Mouse (Mus musculus): ENCODE data around the gene Carmil3.

Gene Carmil3

GRCm38 (mm10) chr14:55495509-55496240, 5.2 kb downstream of the Carmil3 start:
- DNase-seq = no peak

DNA sequence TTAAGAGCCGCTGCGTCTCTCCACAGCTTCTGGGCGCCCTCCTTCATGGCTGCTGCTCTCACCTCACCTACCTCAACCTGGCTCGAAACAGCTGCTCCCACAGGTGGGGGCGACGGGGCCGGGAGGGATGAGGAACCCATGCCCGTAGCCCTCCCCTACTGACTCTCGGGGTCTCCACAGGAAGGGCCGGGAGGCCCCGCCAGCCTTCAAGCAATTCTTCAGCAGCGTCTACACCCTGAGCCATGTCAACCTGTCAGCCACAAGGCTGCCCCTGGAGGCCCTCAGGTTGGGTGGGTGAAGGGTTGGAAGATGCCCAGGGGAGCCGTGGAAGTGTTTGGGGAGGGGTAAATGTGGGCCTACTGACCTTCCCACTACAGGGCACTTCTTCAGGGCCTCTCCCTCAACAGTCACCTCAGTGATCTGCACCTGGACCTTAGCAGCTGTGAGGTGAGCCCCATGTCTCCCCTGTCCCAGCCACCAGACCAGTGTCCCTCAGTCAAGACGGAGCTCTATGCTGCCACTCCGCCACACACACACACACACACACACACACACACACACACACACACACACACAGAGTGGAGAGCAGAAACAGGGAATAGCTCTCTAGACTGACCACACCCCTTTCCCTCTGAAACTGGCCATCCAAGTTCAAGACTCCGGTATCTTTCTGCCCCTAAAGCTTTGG, 6.5 kb downstream of the Carmil3 start:
- no peak for DNase-seq

GRCm38 (mm10) chr14:55497449-55497821, 7.0 kb downstream of the Carmil3 start:
- DNase-seq = peak; percentile 86

DNA sequence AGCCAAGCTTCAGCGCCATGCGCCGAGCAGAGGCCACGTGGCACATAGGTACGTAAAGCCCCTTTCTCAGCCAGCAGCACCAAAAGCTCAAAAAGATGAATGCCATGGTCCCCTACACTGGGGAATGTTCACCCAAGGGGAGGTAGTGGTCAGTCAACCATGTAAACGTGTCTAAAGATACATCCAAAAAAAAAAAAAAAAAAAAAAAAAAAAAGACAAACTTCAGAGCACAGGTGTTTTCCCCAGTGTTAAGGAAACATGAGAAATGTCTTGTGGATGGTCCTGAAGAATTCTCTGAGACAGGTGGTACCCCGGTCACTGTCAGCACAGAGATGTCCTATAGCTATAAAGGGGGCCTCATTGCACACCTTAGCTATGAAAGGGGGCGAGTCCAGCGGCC, 15.2 kb downstream of the Carmil3 start:
- no peak for DNase-seq

DNA sequence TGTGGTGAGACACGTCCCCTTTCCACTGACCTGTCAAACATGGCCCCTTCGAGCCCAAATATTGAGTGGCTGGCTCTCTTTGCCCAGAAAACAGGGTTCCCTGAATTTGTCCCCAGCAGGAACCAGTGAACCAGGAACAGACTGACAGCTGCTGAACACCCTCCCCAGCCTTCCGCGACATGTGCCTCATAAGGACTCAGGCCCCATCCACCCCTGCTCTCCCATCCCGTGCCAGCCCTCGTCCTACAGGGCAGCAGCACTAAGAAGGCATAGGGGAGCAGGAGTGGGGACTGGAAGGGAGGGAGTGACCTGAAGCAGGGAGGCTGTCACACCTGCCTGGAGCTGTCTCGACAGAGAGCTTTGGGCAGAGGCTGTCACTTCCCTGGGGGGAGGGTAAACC, 17.4 kb downstream of the Carmil3 start:
- no peak for DNase-seq

DNA sequence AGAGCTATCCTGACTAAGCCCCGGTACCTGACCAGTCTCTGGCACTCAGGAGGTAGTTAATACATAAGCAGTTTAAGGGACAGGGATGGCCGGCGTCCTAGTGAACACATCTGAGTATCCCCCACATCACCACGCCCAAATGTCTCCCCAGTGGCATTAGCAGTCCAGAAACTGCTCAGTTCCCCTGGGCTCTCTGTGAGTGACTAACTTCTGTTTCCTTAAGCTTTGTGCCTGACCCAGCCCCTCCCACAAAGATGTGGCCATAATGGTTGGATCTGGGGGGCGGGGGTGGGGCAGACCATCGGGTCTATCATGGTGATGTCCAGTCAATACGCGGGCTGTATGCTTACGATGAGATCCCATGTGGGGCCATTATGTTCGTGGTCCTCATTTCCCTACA, 19.1 kb downstream of the Carmil3 start:
- no peak for DNase-seq

GRCm38 (mm10) chr14:55510125-55510731, 19.8 kb downstream of the Carmil3 start, which contains the start of gene Cpne6:
Cpne6 (plus strand) TSS chr14:55510445.
- DNase-seq = no peak

DNA sequence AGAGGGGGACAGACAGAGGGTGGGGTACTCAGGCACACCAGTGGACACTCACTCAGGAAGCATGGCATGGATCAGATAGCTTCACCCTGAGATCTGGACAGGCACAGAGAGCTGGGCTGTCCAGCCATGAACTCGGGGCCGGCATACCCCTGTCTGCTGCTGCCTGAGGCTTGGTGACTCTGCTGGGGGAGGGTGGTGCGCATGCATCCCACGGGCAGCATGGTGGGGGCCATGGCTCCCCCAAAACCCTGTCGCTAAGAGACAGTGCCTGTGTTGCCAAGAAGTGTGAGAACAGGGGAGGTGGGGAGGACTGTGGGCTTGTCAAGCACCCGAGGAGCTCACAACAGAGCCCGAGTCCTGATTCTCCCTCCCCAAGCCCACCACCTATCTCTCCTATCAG, 20.6 kb downstream of the Carmil3 start:
- no peak for DNase-seq

DNA sequence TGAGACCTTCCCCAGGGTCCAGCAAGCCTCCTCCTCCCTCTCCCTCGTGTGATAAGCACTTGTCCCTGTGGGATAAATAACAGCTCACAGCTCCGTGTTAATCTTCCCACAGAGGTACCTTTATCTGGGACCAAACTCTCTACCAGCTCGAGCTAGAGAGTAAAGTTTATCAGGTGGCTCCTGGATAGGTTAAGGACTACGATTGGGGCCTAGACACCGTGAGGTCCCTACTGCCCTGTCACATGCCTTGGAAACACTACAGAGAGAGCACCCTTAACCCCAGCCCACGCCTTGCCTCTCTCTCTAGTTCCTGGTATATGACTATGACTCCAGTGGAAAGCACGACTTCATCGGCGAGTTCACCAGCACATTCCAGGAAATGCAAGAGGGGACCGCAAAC, 23.5 kb downstream of the Carmil3 start:
- no peak for DNase-seq

DNA sequence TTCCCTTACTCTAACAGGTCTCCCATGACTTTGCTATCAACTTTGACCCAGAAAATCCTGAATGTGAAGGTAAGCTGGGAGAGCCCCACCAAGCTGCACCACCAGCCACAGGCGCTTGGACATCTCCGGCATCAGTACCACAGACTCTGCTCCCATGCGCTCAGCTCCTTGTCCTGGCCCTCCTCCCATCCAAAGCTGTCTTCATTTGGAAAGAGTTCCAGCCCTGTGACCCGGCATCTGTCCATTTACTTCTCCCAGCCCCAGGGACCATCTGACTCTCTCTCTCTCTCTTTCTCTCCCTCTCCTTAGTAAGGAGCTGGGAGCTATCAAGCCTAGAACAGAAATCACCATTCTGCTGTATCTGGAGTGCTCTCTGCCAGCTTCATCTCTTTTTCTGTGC, 25.4 kb downstream of the Carmil3 start:
- DNase-seq = no peak

DNA sequence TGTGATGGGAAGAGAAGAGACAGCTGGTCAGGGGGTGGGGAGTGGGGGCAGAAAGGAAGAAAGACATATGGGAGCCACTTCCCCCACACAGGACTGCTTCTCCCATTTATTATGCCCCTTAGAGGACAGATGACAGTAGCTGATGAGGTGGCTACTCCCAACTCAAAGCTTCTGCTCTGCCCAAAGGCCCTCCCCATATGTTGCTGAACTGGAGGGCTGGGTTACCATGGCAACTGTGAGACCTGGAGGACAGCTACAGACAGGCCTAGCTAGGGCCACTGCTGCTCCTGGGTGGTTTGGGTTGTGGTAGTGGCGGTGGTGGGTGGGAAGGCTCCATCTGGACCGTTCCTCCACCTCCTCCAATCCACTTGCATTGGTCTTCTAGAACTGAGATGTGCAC, 28.4 kb downstream of the Carmil3 start:
- DNase-seq = no peak

GRCm38 (mm10) chr14:55519604-55520003, 29.2 kb downstream of the Carmil3 start:
- no peak for DNase-seq

- peak; percentile 18 for DNase-seq
Observed at GRCm38 (mm10) chr14:55520451-55521361, 30.3 kb downstream of the Carmil3 start.

- no peak for DNase-seq
Observed at GRCm38 (mm10) chr14:55524062-55524461, 33.6 kb downstream of the Carmil3 start.

- DNase-seq = no peak
Observed at GRCm38 (mm10) chr14:55524785-55525184, 34.3 kb downstream of the Carmil3 start, which contains the start of gene Nrl. Nrl (minus strand) TSS chr14:55524981.

GRCm38 (mm10) chr14:55526674-55527073, 36.2 kb downstream of the Carmil3 start:
- no peak for DNase-seq

- DNase-seq = peak; percentile 29
Observed at GRCm38 (mm10) chr14:55527940-55528339, 37.5 kb downstream of the Carmil3 start.

- peak; percentile 62 for DNase-seq
Observed at GRCm38 (mm10) chr14:55536116-55536745, 45.8 kb downstream of the Carmil3 start.

DNA sequence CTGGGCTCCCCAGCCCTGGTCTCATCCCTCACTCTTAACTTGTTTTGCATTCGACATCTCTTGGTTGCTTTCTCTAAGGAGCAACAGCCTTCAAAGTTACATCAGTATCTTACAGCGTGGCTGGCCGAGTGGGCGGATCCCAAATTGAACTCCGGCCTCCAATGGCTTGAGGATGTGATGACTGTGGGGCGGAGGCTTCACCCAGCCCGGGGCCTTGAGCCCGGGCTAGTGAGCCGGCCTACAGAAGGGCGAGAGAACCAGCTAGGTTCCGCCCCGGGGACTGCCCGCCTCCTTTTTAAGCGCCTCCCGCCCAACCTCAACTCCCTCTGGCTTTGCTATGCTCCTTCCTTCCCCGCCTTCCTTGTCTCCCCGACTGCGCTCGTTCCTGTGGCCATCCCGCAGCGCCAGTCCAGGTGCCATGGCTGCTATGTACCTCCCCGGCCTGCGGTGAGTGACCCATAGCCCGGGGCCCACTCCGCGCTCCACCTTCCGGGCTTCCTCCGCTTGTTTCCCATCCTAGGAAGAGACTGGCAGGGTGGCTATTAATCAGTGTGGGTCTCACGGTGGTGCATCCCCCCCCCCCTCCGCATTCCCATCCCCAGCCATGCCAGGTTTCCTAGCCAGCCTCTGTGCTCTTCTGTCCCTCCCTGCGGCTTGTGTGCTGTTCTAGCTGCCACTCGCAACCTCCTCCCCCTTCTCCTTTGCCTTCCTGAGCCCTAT, 49.8 kb downstream of the Carmil3 start, which contains the start of gene Pck2:
Pck2 (plus strand) TSS at position 200 of the 720 bp plus-strand sequence.
- DNase-seq = peak; percentile 93

- DNase-seq = peak; percentile 86
Observed at GRCm38 (mm10) chr14:55540787-55541321, 50.4 kb downstream of the Carmil3 start.

- no peak for DNase-seq
Observed at GRCm38 (mm10) chr14:55542268-55542667, 51.8 kb downstream of the Carmil3 start.
